Mouse (Mus musculus): ENCODE measurements at regions not wholly inside any gene's neighbourhood (a gene's known extent, or its start where the extent isn't known, plus 50 kb on each side); places are given as distances from the start of the nearest gene placed in this dataset.

GRCm38 (mm10) chr15:51139507-51139906 lies 2745.2 kb upstream of the Gm7489 start:
- TF ChIP-seq CTCF (IDR thresholded peaks at IDR 0.05; ENCODE audit: extremely low read depth, insufficient read length, insufficient replicate concordance, low read depth, low read length) (no peak), POLR2A (IDR thresholded peaks at IDR 0.05; ENCODE audit: low read depth, low read length) (no peak)

All from small intestine, adult 2 months (tissue).